Mouse (Mus musculus): ENCODE measurements around the gene Olfr654.
A peak's percentile ranks its signal among the peaks of the same experiment; 100 is the strongest.

Olfr654 gene

DNA sequence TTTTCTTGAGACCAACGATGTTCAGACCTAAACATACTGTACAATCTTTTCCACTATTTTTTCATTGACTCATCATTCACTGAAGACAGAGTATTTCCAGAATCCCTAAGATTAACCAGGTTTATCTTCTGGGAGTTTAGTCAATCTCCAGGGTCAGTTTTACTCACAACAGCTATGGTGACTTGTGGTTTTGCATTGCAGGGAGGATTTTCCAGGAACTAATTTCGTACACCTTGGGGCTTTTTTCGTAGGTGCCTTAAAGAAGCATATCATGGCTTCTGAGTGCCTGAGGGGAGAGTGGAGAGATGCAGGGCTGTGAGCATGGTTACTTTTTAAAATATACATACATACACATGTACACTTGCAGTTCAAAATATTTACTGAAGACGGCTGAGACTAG is at the start of gene Olfr654:
Olfr654 (plus strand) TSS at position 301 of the 400 bp plus-strand sequence.
- DNase-seq (ENCODE audit: low spot score) = no peak

DNA sequence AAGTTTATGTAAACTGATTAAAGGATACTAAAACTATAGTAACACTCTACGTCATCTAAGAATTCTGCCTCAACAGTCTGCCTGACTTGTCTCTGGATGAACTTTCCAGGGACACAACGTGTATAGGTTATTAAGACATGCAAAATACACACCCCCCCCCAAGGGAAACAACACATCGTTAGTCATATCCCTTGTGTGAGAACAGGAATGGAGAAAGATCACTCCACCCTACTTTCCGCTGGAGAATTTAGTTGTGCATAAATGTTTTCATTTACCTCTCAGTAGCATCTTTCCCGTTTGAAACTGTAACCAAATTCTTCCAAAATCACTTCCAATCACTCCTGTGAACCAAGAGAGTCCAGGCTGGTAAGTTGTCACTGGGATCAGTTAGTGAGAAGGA is 37.0 kb upstream of the Olfr654 start, which contains the start of gene Olfr651:
Olfr651 (plus strand) TSS at position 301 of the 400 bp plus-strand sequence.
- DNase-seq (ENCODE audit: low spot score) = no peak

DNA sequence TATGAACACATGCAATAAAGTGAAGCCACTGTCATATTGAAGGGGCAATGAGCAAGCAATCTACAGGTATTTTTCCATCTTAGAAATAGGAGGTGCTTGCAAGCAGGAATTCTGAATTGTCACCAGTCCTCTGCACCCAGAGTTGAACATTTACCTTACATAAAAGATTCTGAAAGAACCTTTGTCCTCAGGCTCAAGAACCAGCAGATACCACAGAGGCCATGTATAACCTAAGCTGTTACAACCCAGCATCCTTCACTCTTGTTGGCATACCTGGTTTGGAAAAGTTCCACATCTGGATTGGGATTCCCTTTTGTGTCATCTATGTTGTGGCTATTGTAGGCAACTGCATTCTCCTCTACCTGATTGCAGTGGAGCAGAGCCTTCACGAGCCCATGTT is 34.1 kb upstream of the Olfr654 start:
- DNase-seq (ENCODE audit: low spot score) = no peak

DNA sequence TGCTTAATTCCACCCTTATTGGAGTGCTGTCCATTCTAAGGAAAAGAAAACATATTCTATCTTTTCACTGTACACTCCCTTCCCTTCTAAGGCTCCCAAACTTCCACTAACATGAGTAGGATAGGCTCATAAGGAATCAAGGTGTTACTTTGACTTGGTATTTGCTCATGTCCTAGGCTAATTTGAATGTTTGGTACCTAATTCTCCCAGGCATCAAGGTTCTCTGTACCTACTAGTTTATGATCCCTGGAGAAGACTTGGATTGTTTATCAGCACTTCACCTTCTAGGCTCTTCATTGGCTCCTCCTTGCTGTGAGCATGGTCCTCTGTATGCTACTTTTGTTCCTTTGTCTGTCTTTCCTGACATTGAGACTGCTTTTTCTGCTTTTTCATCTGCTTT is 26.2 kb upstream of the Olfr654 start, which contains the start of gene Olfr652:
Olfr652 (plus strand) TSS at position 301 of the 400 bp plus-strand sequence.
- DNase-seq (ENCODE audit: low spot score) = no peak

- no peak for DNase-seq (ENCODE audit: low spot score)
Measured at GRCm38 (mm10) chr7:104577014-104577413, 9.8 kb upstream of the Olfr654 start, which contains the start of gene Olfr653. TSS of gene Olfr653 (plus strand) at chr7:104577314.

DNA sequence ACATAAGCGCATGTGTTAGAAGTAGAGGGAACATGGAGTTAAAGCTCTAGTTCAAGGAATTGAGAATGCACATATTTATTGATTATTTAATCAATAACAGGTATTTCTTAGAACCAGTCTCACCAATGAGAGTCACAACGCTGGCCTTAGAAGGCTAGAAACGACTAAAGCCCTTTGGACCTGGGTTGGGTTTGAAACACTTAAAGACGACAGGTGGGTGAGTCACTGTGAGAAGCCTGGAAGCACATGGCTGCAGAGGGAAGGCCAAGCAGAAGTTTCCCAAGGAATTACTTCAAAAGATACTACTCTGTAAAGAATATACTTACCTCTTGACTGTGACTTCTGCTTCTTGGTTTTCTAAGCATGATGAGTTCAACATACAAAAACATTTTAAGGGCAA is 6.0 kb upstream of the Olfr654 start:
- no peak for DNase-seq (ENCODE audit: low spot score)

DNA sequence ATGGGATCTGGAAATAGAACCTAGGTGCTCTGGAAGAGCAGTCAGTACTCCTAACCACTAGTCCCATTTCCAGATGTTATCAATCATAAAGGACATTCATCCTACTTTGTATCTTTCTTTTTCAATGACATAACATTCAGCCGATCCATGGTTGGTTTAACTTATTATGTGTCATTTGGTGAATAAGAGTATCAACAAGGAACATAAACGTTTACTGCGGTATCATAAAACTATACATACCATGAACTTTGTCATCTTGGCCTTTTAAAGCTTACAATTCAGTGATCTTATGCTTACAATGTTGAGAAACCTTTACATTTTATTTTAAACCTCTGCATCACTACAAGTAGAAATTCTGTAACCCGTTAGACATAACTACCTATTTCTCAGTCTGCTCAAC is 5.4 kb upstream of the Olfr654 start:
- no peak for DNase-seq (ENCODE audit: low spot score)

DNA sequence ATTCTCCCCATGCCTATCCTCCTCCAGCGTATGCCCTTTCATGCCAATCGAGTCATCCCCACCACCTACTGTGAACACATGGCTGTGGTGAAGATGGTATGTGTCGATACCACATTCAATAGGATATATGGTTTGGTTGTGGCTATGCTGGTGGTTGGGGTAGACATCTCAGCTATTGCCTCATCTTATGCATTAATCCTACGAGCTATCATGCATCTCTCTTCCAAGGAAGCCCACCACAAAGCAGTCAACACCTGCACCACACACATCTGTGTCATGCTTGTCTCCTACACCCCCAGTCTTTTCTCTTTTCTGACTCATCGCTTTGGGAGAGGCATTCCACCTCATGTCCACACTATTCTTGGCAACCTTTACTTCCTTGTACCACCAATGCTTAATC is 1.4 kb downstream of the Olfr654 start:
- no peak for DNase-seq (ENCODE audit: low spot score)

- DNase-seq (ENCODE audit: low spot score) = no peak
Measured at GRCm38 (mm10) chr7:104601679-104602078, 14.9 kb downstream of the Olfr654 start, which contains the start of gene Olfr655. TSS of gene Olfr655 (minus strand) at chr7:104601779.

- peak; percentile 34 for DNase-seq (ENCODE audit: low spot score)
Measured at GRCm38 (mm10) chr7:104603173-104603572, 16.3 kb downstream of the Olfr654 start.

- no peak for DNase-seq (ENCODE audit: low spot score)
Measured at GRCm38 (mm10) chr7:104604727-104605126, 17.9 kb downstream of the Olfr654 start.

DNA sequence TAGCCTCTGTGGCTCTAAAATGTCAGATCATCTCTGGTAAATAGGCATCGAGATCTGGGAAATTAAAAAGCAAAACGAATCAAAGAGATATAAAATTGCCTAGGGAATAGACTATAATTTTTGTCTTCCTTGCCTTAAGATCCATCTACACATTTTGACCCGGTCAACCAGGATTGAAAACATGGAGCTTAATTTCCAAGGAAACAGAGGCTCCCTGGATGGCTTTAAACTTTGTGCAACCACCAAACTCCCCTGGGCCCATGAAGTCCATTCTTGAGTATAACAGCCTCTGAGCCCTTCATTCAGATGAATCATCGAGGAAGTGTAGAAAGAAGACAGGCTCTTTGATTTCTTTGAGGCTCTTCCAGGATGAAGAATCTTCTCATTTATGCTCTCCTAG is 26.8 kb downstream of the Olfr654 start, which contains the start of gene Olfr656:
Olfr656 (plus strand) TSS at position 301 of the 400 bp plus-strand sequence.
- DNase-seq (ENCODE audit: low spot score) = no peak

DNA sequence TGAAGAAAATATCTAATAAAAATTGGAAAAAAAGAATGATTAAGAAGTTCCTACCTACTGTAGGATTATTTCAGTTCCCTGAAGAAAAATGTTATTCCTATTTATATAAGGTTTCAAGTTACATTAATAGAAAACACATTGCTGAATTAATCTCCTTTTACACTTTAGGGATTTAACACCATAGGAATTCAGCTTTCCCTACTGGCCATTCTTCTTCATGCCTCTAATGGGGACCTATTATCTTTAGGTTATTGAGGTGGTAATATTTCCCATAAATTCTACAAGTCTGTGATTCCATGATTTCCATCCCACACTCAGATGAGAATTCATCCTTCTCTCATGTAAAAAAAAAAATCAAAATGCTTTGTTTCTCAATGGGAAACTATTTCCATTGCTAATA is 37.7 kb downstream of the Olfr654 start, which contains the start of gene Olfr657:
Olfr657 (plus strand) TSS at position 301 of the 400 bp plus-strand sequence.
- no peak for DNase-seq (ENCODE audit: low spot score)

Measured in c-Kit-positive CD71-positive TER-119-positive erythroid progenitor cells, embryonic 14.5 days (primary cell).